ENCODE assay signal across 9 mouse cellular contexts in the genomic region with DNA sequence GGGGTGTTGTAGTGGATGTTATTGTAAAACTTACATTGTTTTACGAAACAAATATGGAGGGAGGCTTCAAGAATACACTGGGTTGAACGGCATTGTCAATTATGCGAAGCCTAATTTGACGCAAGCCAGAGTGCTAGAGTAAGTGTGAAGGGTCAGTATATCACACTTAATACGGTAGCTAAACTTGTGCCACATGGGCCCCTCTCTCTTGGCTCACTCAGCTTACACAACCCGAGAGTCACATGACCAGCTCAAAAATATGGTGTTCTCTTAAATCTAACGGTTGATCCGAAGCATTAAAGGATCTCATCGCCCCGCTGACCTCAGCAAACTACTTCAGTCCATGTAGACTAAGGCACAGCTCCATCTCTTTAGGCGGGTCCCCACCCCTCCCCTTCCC. TPM values are rescaled to one million over a fixed set of nuclear protein-coding genes. Genes with fewer than 3 reads are reported as not detected.
DNase-seq lines count a peak whose midpoint lies in the region; ATAC-seq lines count a peak whose summit lies in the region.
"Had no signal": no experiment of that assay in that cellular context is flagged by ENCODE, and none has a peak within 500 bp of the region (broad histone marks: within the 10 kb centered on the region; RNA-seq: fewer than 3 reads in every experiment).

No protein-coding gene starts in this region.

- intact Hi-C loops in left cerebral cortex, postnatal 4 days (cut with DNase I), result no loop called here

- no peaks in the 10 kb centered on the region for H3K36me3 ChIP-seq in lung, embryonic 16.5 days (ENCODE audit: control insufficient read depth, insufficient read depth, low read length)
- no peaks in the 10 kb centered on the region for H3K36me3 ChIP-seq in forebrain, embryonic 16.5 days (ENCODE audit: control insufficient read depth, insufficient read depth)
- no peaks in the 10 kb centered on the region for H3K36me3 ChIP-seq in liver, embryonic 12.5 days
- no peaks in the 10 kb centered on the region for H3K36me3 ChIP-seq in stomach, embryonic 16.5 days (ENCODE audit: control insufficient read depth, insufficient read depth, low read length)

- no peaks in the 10 kb centered on the region for H3K27me3 ChIP-seq in lung, embryonic 16.5 days (ENCODE audit: control insufficient read depth, insufficient read depth, low read depth, low read length)
- H3K27me3 ChIP-seq in forebrain, embryonic 16.5 days (replicated peaks; ENCODE audit: control insufficient read depth, insufficient read depth, low read length), result no peaks in the 10 kb centered on the region
- H3K27me3 ChIP-seq in liver, embryonic 12.5 days (replicated peaks), result peaks cover 16% of the 10 kb centered on the region
- H3K27me3 ChIP-seq in stomach, embryonic 16.5 days (ENCODE audit: control insufficient read depth, insufficient read depth, low read length), result no peaks in the 10 kb centered on the region

- peak overlapping the region; percentile 54 for H3K4me2 ChIP-seq in lung, embryonic 16.5 days (ENCODE audit: low read depth, low read length)
- H3K4me2 ChIP-seq in forebrain, embryonic 16.5 days (ENCODE audit: low read length), result peak overlapping the region; percentile 54
- H3K4me2 ChIP-seq in liver, embryonic 12.5 days, result peak overlapping the region; percentile 62
- peak overlapping the region; percentile 52 for H3K4me2 ChIP-seq in stomach, embryonic 16.5 days (ENCODE audit: low read depth, low read length)

- DNase-seq in lung, adult 18-20 months, result no peak
- DNase-seq in left cerebral cortex, postnatal 4 days, result no peak
- no peak for DNase-seq in natural killer cell, adult 2 months (ENCODE audit: low spot score in 2 of 2)
- DNase-seq in ovary, postnatal 14 days (ENCODE audit: low spot score), result no peak
- DNase-seq: kidney, postnatal 10 days had no signal

- H3K4me3 ChIP-seq in lung, embryonic 16.5 days (ENCODE audit: low read length), result no peak overlapping the region; the same call in 1 of the 2 replicates
- H3K4me3 ChIP-seq in forebrain, embryonic 16.5 days (replicated peaks; ENCODE audit: low read length), result peak overlapping the region; percentile 35
- no peak overlapping the region for H3K4me3 ChIP-seq in liver, embryonic 12.5 days
- no peak overlapping the region for H3K4me3 ChIP-seq in stomach, embryonic 16.5 days (replicated peaks; ENCODE audit: low read length)

- ATAC-seq in lung, embryonic 16.5 days (ENCODE audit: low read depth), result peak; percentile 78
- peak; percentile 77 for ATAC-seq in forebrain, embryonic 16.5 days
- no peak for ATAC-seq in liver, embryonic 12.5 days
- no peak for ATAC-seq in stomach, embryonic 16.5 days (ENCODE audit: insufficient read depth, low FRiP score)

- H3K9me3 ChIP-seq in lung, embryonic 16.5 days (ENCODE audit: control insufficient read depth, low read length), result no peaks in the 10 kb centered on the region
- no peaks in the 10 kb centered on the region for H3K9me3 ChIP-seq in forebrain, embryonic 16.5 days (ENCODE audit: control insufficient read depth, low read length)
- no peaks in the 10 kb centered on the region for H3K9me3 ChIP-seq in liver, embryonic 12.5 days (replicated peaks)
- no peaks in the 10 kb centered on the region for H3K9me3 ChIP-seq in stomach, embryonic 16.5 days (replicated peaks; ENCODE audit: control insufficient read depth, low read length)

- H3K27ac ChIP-seq in lung, embryonic 16.5 days (ENCODE audit: low read length), result no peak overlapping the region
- no peak overlapping the region for H3K27ac ChIP-seq in forebrain, embryonic 16.5 days (ENCODE audit: low read length)
- H3K27ac ChIP-seq in liver, embryonic 12.5 days, result no peak overlapping the region
- H3K27ac ChIP-seq in stomach, embryonic 16.5 days (ENCODE audit: low read length), result no peak overlapping the region

- H3K9ac ChIP-seq in lung, embryonic 16.5 days (ENCODE audit: low read length), result no peak overlapping the region
- H3K9ac ChIP-seq in forebrain, embryonic 16.5 days (replicated peaks; ENCODE audit: low read depth, low read length), result 0 out of 2 replicates have a peak overlapping the region, but pooled peaks have one; percentile 29
- H3K9ac ChIP-seq in liver, embryonic 12.5 days, result no peak overlapping the region
- no peak overlapping the region; the same call in 1 of the 2 replicates for H3K9ac ChIP-seq in stomach, embryonic 16.5 days (ENCODE audit: low read length)

- 35% methylated on average over 11 of the region's 11 CpGs for WGBS in lung, embryonic 16.5 days
- 29% methylated on average over 11 of the region's 11 CpGs for WGBS in forebrain, embryonic 16.5 days
- WGBS in liver, embryonic 12.5 days (ENCODE audit: insufficient replicate concordance), result 45% methylated on average over 11 of the region's 11 CpGs
- 37% methylated on average over 11 of the region's 11 CpGs for WGBS in stomach, embryonic 16.5 days

- peaks cover 8% of the 10 kb centered on the region for H3K4me1 ChIP-seq in lung, embryonic 16.5 days (replicated peaks; ENCODE audit: control insufficient read depth, insufficient read depth, low read length)
- peaks cover 8% of the 10 kb centered on the region for H3K4me1 ChIP-seq in forebrain, embryonic 16.5 days (replicated peaks; ENCODE audit: control insufficient read depth, insufficient read depth, low read length)
- no peaks in the 10 kb centered on the region for H3K4me1 ChIP-seq in liver, embryonic 12.5 days
- H3K4me1 ChIP-seq in stomach, embryonic 16.5 days (ENCODE audit: control insufficient read depth, insufficient read depth, low read length), result peaks cover 5% of the 10 kb centered on the region; the same call in 1 of the 2 replicates

RNA-seq across cellular contexts. Expression of a gene that starts 8.7 kb away (rescaled TPM):
- not detected in 2 replicates for polyA plus RNA-seq in lung, embryonic 16.5 days (2015; fragmentation: Nextera tagmentation; extraction: Ambion mirVana)
- not detected in 2 replicates for polyA plus RNA-seq in forebrain, embryonic 16.5 days (2015; fragmentation: Nextera tagmentation; extraction: Ambion mirVana)
- polyA plus RNA-seq in liver, embryonic 12.5 days (2016; fragmentation: Nextera tagmentation; extraction: Ambion mirVana), result not detected in 2 replicates
- not detected in 2 replicates for polyA plus RNA-seq in stomach, embryonic 16.5 days (2015; fragmentation: Nextera tagmentation; extraction: Ambion mirVana)
- not detected for total RNA-seq in left cerebral cortex, postnatal 4 days (2021)

RNA-seq across cellular contexts. Expression of a gene that starts 32.0 kb away (rescaled TPM):
- 7.9 and 8.0 TPM in 2 replicates for polyA plus RNA-seq in lung, embryonic 16.5 days (2015; fragmentation: Nextera tagmentation; extraction: Ambion mirVana)
- 5.2 and 5.6 TPM in 2 replicates for polyA plus RNA-seq in forebrain, embryonic 16.5 days (2015; fragmentation: Nextera tagmentation; extraction: Ambion mirVana)
- 4.4 and 4.6 TPM in 2 replicates for polyA plus RNA-seq in liver, embryonic 12.5 days (2016; fragmentation: Nextera tagmentation; extraction: Ambion mirVana)
- 5.3 and 5.6 TPM in 2 replicates for polyA plus RNA-seq in stomach, embryonic 16.5 days (2015; fragmentation: Nextera tagmentation; extraction: Ambion mirVana)
- 1 to 10 TPM; 4.8 to 5.1 TPM for total RNA-seq in left cerebral cortex, postnatal 4 days (2021)

Comparison
In these comparisons a context has a peak if more than half of its experiments do, and no peak if none do; other contexts are left out.
1. ATAC-seq: peak in lung, embryonic 16.5 days (single experiment) and forebrain, embryonic 16.5 days (single experiment); none in liver, embryonic 12.5 days (single experiment) and stomach, embryonic 16.5 days (single experiment).
2. Peak in every context shown above with its lines, with median percentiles within 50 percentile points of each other: H3K4me2 ChIP-seq.